Mouse (Mus musculus) MEL-GATA-1-ER (cell line): ENCODE data around the gene Psg25.
"Not testable (repeated sequence)": the region's sequence is repeated elsewhere in the genome, so short reads cannot be mapped to it uniquely, and the experiment has no call there.

Experiments
- DNase-seq: peaks from one replicate; pipeline ENCODE4 v3.0.0-alpha.2; 2012; ENCODE audit warnings: low read depth; ENCODE audit errors: extremely low read depth

The Psg25 gene

GRCm38 (mm10) chr7:18532169-18532568 is at the start of gene Psg25:
Psg25 (minus strand) TSS chr7:18532269.
- no peak for DNase-seq

- DNase-seq = no peak
Observed at GRCm38 (mm10) chr7:18567205-18567604, 35.1 kb upstream of the Psg25 start, which contains the start of gene Psg27. Psg27 (minus strand) TSS chr7:18567305.

GRCm38 (mm10) chr7:18559850-18560249 is 27.8 kb upstream of the Psg25 start:
- DNase-seq = no peak

- DNase-seq = not testable (repeated sequence)
Observed at GRCm38 (mm10) chr7:18555751-18556150, 23.7 kb upstream of the Psg25 start.

GRCm38 (mm10) chr7:18533420-18533819 is 1.4 kb upstream of the Psg25 start:
- no peak for DNase-seq

- DNase-seq = no peak
Observed at GRCm38 (mm10) chr7:18524668-18525067, 7.4 kb downstream of the Psg25 start.

GRCm38 (mm10) chr7:18512848-18513247 is 19.2 kb downstream of the Psg25 start:
- not testable (repeated sequence) for DNase-seq

GRCm38 (mm10) chr7:18512417-18512816 is 19.7 kb downstream of the Psg25 start:
- not testable (repeated sequence) for DNase-seq

- DNase-seq = no peak
Observed at GRCm38 (mm10) chr7:18511479-18511878, 20.6 kb downstream of the Psg25 start.

GRCm38 (mm10) chr7:18484077-18484476 is 48.0 kb downstream of the Psg25 start, which contains the start of gene Psg26:
Psg26 (minus strand) TSS chr7:18484177.
- DNase-seq = no peak
